Mouse (Mus musculus) adrenal gland, adult 8-10 months (tissue): ENCODE results near the gene Ralgapa1. TPM values are rescaled to one million over a fixed set of nuclear protein-coding genes. Genes with fewer than 3 reads are reported as not detected.
A peak's percentile ranks its signal among the peaks of the same experiment; 100 is the strongest.
"Not testable (repeated sequence)": the region's sequence is repeated elsewhere in the genome, so short reads cannot be mapped to it uniquely, and the experiment has no call there.

ENCODE experiments used
- DNase-seq: peaks from one replicate; pipeline ENCODE4 v3.0.0; 2022
- total RNA-seq, 4 experiments: library from RNA; stranded (reverse); gene quantifications; 2 replicates each; pipeline ENCODE4 v1.2.4; 2022

Gene Ralgapa1
- total RNA-seq, 4 experiments from 2014 or later = 74.0 to 86.7 (median 80.2) TPM

- no peak for DNase-seq
Measured at GRCm38 (mm10) chr12:55598887-55599561, 221.9 kb downstream of the Ralgapa1 start, which contains the start of gene Insm2. Gene Insm2 (plus strand): TSS chr12:55599427.

GRCm38 (mm10) chr12:55598537-55598886, 222.5 kb downstream of the Ralgapa1 start:
- no peak for DNase-seq

GRCm38 (mm10) chr12:55586936-55587335, 234.0 kb downstream of the Ralgapa1 start:
- not testable (repeated sequence) for DNase-seq

GRCm38 (mm10) chr12:55573794-55574193, 247.2 kb downstream of the Ralgapa1 start:
- DNase-seq = no peak

- no peak for DNase-seq
Measured at GRCm38 (mm10) chr12:55573089-55573488, 247.9 kb downstream of the Ralgapa1 start.

GRCm38 (mm10) chr12:55571661-55572060, 249.3 kb downstream of the Ralgapa1 start:
- DNase-seq = no peak

- no peak for DNase-seq
Measured at GRCm38 (mm10) chr12:55571181-55571580, 249.8 kb downstream of the Ralgapa1 start.

GRCm38 (mm10) chr12:55570646-55571045, 250.3 kb downstream of the Ralgapa1 start:
- no peak for DNase-seq

- DNase-seq = no peak
Measured at GRCm38 (mm10) chr12:55569676-55570075, 251.3 kb downstream of the Ralgapa1 start.

GRCm38 (mm10) chr12:55568466-55568865, 252.5 kb downstream of the Ralgapa1 start:
- no peak for DNase-seq

- DNase-seq = no peak
Measured at GRCm38 (mm10) chr12:55566837-55567236, 254.1 kb downstream of the Ralgapa1 start.

- no peak for DNase-seq
Measured at GRCm38 (mm10) chr12:55565867-55566266, 255.1 kb downstream of the Ralgapa1 start.

- no peak for DNase-seq
Measured at GRCm38 (mm10) chr12:55565206-55565605, 255.8 kb downstream of the Ralgapa1 start, which contains the start of gene Aldoart2. Gene Aldoart2 (plus strand): TSS chr12:55565239.

GRCm38 (mm10) chr12:55564187-55564963, 256.6 kb downstream of the Ralgapa1 start:
- DNase-seq = no peak

- no peak for DNase-seq
Measured at GRCm38 (mm10) chr12:55563742-55564141, 257.2 kb downstream of the Ralgapa1 start.

- DNase-seq = peak; percentile 6
Measured at GRCm38 (mm10) chr12:55560025-55560690, 260.8 kb downstream of the Ralgapa1 start.

- no peak for DNase-seq
Measured at GRCm38 (mm10) chr12:55559184-55559855, 261.6 kb downstream of the Ralgapa1 start.

- no peak for DNase-seq
Measured at GRCm38 (mm10) chr12:55557866-55558265, 263.1 kb downstream of the Ralgapa1 start.

GRCm38 (mm10) chr12:55554901-55555300, 266.1 kb downstream of the Ralgapa1 start:
- DNase-seq = not testable (repeated sequence)
